Mouse (Mus musculus) limb, embryonic 14.5 days (tissue): ENCODE measurements around the gene Zkscan2. TPM values are rescaled to one million over a fixed set of nuclear protein-coding genes. Genes with fewer than 3 reads are reported as not detected.

Source experiments
- ATAC-seq: fragments of 200-750 bp; cut with Nextera tagmentation; 2 replicates; pipeline ENCODE4 v1.8.0; 2017; ENCODE audit warnings: low read depth, moderate number of reproducible peaks, moderate TSS enrichment; ENCODE audit not compliant: low FRiP score
- DNase-seq: peaks from one replicate; pipeline ENCODE4 v3.0.0-alpha.2; 2015; ENCODE audit warnings: low spot score
- H3K27ac ChIP-seq: fragments of 300-500 bp; sonication (generic); replicated peaks from 2 replicates; pipeline ENCODE4 v1.5.1; 2014; ENCODE audit warnings: low read depth, mild to moderate bottlenecking, low read length, moderate library complexity, mixed read lengths
- H3K27me3 ChIP-seq: fragments of 300-500 bp; sonication (generic); 2 replicates; pipeline ENCODE4 v1.6.1; 2014; ENCODE audit warnings: low read length, mixed read lengths; ENCODE audit not compliant: control insufficient read depth, insufficient read depth
- H3K36me3 ChIP-seq: fragments of 300-500 bp; sonication (generic); 2 replicates; pipeline ENCODE4 v1.6.1; 2014; ENCODE audit warnings: mild to moderate bottlenecking, low read length, moderate library complexity, mixed read lengths; ENCODE audit not compliant: control insufficient read depth, insufficient read depth
- H3K4me1 ChIP-seq: fragments of 300-500 bp; sonication (generic); 2 replicates; pipeline ENCODE4 v1.6.1; 2014; ENCODE audit warnings: antibody characterized with exemption, low read length, mixed read lengths; ENCODE audit not compliant: control insufficient read depth, insufficient read depth
- H3K4me2 ChIP-seq: fragments of 300-500 bp; sonication (generic); replicated peaks from 2 replicates; pipeline ENCODE4 v1.6.1; 2014; ENCODE audit warnings: low read depth, mild to moderate bottlenecking, low read length, moderate library complexity; ENCODE audit not compliant: severe bottlenecking
- H3K4me3 ChIP-seq: fragments of 300-500 bp; sonication (generic); replicated peaks from 2 replicates; pipeline ENCODE4 v1.5.1; 2014; ENCODE audit warnings: low read length
- H3K9ac ChIP-seq: fragments of 300-500 bp; sonication (generic); 2 replicates; pipeline ENCODE4 v1.6.1; 2014; ENCODE audit warnings: mild to moderate bottlenecking, low read depth, low read length, moderate library complexity; ENCODE audit not compliant: severe bottlenecking
- H3K9me3 ChIP-seq: fragments of 300-500 bp; sonication (generic); 2 replicates; pipeline ENCODE4 v1.6.1; 2016; ENCODE audit warnings: low read length; ENCODE audit not compliant: control insufficient read depth
- POLR2A ChIP-seq: fragments of 200-500 bp; IDR thresholded peaks from 2 replicates; pipeline ENCODE4 v1.8.0; 2012; ENCODE audit warnings: inconsistent platforms, mild to moderate bottlenecking, moderate library complexity, borderline replicate concordance; ENCODE audit not compliant: insufficient read depth, insufficient read length; ENCODE audit errors: extremely low read depth
- WGBS: fragments of 180-500 bp; shearing (Covaris S2); extraction: QIAGEN DNeasy Blood & Tissue Kit; methylation state at CpG from one replicate; pipeline ENCODE4 v1.1.7; 2014; 5-methylcytosine and 5-hydroxymethylcytosine counted together
- polyA plus RNA-seq, 2 experiments: library from polyadenylated mRNA; depleted of rRNA in 1 of 2; stranded (reverse) in 1 of 2; unstranded in 1 of 2; fragments of >200 nt; fragmentation: Nextera tagmentation in 1 of 2; extraction: Ambion mirVana in 1 of 2; gene quantifications; 2 replicates each; pipeline versions ENCODE4 v1.2.1 to v1.2.3; 2012 to 2014

Gene Zkscan2
- polyA plus RNA-seq, 2 experiments = 3.4 to 6.0 TPM

DNA sequence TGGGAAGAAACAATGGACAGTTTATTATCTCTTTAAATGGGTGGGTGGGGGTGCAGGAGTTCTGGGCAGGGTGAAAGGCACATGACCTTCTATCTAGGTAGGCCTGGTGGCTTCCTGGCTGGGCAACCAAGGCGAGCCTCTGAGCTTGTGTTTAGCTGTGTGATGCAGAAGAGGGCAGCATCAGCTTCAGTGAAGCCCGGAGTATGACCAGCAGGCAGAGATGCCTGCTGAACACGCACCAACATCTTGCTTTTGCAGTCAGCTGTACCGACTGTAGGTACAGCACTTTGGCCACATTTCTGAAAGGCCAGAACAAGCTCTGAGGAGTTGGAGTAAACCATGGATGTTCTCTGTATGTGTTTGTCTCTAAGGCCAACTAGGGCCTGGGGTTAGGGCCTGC is 36.7 kb downstream of the Zkscan2 start:
- Histone ChIP-seq H3K9ac (no peak overlapping the region), H3K4me1 (no peaks in the 10 kb centered on the region), H3K4me3 (no peak overlapping the region), H3K4me2 (no peak overlapping the region), H3K9me3 (no peaks in the 10 kb centered on the region), H3K36me3 (no peaks in the 10 kb centered on the region), H3K27me3 (no peaks in the 10 kb centered on the region), H3K27ac (no peak overlapping the region)
- no peak for TF ChIP-seq POLR2A
- DNase-seq (no peak), ATAC-seq (no peak)
- 86% methylated on average over 4 of the region's 4 CpGs for WGBS

DNA sequence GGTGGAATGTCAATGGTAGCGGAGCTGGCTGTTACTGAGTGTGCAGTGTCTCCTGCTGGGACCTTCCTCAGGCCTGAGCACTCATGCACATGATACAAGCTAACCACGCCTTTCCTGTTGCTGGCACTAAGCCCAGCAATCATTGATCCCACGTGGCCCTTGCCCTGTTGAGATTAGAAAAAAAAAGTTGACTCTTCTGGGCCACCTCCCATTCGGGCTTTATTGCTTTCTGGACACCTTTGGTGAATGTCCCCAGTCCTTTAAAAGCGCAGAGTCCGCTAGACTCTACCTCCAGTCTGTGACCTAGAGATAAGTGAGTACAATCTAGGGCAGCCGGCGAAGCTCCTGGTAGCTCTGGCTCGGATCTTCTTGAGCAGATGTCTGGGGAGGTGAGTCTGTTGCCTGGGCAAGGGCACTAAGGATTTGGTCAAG is 38.2 kb downstream of the Zkscan2 start, which contains the start of gene Aqp8:
Aqp8 (plus strand) TSS at position 222 of the 432 bp plus-strand sequence.
- no peak for ATAC-seq
- H3K4me2 ChIP-seq = no peak within 1 kb of the TSS
- no peaks in the 10 kb centered on the region for H3K36me3 ChIP-seq
- H3K27me3 ChIP-seq = no peaks in the 10 kb centered on the region
- no peaks in the 10 kb centered on the region for H3K4me1 ChIP-seq
- 53% methylated on average over 9 of the region's 9 CpGs for WGBS
- no peak for DNase-seq
- no peak for TF ChIP-seq POLR2A
- no peak within 1 kb of the TSS for H3K27ac ChIP-seq
- no peak within 1 kb of the TSS for H3K9ac ChIP-seq
- H3K9me3 ChIP-seq = no peaks in the 10 kb centered on the region
- no peak within 1 kb of the TSS for H3K4me3 ChIP-seq

DNA sequence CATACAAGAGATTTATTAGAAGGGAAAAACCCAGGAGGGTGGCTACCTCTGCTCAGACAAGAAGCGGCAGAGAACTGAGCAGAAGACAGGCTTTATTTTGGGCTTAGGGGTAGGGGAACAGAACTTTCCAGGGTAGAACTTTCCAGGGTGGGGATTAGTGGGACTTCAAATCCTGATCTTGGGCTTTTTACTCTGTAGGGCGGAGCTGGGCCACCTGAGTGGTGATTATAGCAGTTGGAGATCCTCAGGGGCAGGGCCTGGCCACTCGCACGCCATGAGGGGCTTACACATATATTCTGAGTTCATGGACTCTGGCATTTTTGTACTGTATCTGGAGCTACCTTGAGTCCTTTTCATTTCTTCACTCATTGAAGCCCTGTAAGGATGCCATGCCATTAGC is 38.9 kb downstream of the Zkscan2 start:
- no peak for ATAC-seq
- WGBS = 78% methylated on average over 4 of the region's 4 CpGs
- Histone ChIP-seq H3K4me3 (no peak overlapping the region), H3K9ac (no peak overlapping the region), H3K36me3 (no peaks in the 10 kb centered on the region), H3K27ac (no peak overlapping the region), H3K9me3 (no peaks in the 10 kb centered on the region), H3K27me3 (no peaks in the 10 kb centered on the region), H3K4me2 (no peak overlapping the region), H3K4me1 (no peaks in the 10 kb centered on the region)
- TF ChIP-seq POLR2A = no peak
- no peak for DNase-seq

DNA sequence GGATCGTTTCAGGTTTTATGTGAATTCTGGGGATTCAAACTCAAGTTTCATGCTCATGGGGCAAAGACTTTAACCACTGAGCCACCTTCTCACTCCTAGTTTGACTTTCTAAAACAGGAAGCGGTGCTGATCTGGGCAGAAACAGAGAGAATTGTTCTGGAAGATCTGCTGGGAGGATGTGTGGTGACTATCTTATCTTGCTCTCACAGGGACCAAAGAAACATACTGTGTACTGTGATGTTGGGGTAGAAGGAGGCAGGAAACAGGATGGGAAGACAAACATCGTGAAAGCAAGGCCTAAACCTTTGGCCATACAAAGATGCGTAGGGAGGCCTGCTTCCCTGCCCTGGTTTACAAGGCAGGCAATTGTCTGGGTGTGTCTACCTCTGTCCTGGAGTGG is 41.0 kb downstream of the Zkscan2 start:
- Histone ChIP-seq H3K4me2 (no peak overlapping the region), H3K27ac (no peak overlapping the region), H3K27me3 (no peaks in the 10 kb centered on the region), H3K9ac (no peak overlapping the region), H3K36me3 (no peaks in the 10 kb centered on the region), H3K4me3 (no peak overlapping the region), H3K4me1 (no peaks in the 10 kb centered on the region), H3K9me3 (no peaks in the 10 kb centered on the region)
- no peak for TF ChIP-seq POLR2A
- no peak for DNase-seq
- 83% methylated on average over 4 of the region's 4 CpGs for WGBS
- ATAC-seq = no peak

DNA sequence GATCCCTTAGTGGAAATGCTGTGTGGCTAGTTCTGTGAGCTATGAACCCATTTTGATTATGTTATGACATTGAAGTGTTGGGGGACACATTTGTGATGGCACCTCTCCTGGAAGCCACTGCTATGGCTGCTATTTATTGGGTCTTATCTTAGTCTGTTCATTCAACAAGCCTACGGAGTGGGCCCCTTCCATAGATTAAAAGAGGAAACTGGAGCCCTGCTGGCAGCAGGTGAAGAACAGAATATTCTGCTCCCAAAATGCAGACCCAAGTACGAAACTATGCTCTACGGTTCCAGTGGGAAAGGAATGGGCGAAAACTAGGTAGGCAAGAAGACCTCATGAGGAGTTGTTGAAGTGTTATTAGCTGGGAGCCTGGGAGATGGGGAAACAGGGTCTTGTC is 41.9 kb downstream of the Zkscan2 start:
- no peak for TF ChIP-seq POLR2A
- no peak overlapping the region for H3K4me2 ChIP-seq
- H3K4me1 ChIP-seq = no peaks in the 10 kb centered on the region
- no peak overlapping the region for H3K27ac ChIP-seq
- H3K36me3 ChIP-seq = no peaks in the 10 kb centered on the region
- ATAC-seq = no peak
- H3K9me3 ChIP-seq = no peaks in the 10 kb centered on the region
- DNase-seq = no peak
- no peak overlapping the region for H3K4me3 ChIP-seq
- H3K9ac ChIP-seq = no peak overlapping the region
- WGBS = 90% methylated on average over 4 of the region's 4 CpGs
- no peaks in the 10 kb centered on the region for H3K27me3 ChIP-seq

DNA sequence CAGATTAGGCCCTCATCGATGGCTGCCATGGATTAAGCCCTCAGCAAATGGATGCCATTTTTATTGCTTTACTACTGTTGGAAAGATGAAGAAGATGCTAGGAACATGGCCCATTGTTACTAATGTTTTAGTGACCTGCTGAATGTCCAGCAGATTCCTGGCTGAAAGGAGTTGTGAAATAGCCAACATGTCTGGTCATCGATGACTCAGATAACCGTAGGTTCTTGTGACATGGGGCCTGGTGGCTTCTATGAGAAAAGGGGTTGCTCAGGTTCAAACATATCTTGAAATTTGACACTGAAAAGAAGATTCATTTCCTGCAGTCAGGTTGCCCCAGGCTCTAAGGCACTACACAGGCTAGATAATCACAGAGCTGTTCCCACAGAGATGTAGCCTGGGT is 45.2 kb downstream of the Zkscan2 start:
- ATAC-seq (no peak), DNase-seq (no peak)
- H3K36me3 ChIP-seq = no peaks in the 10 kb centered on the region
- H3K9me3 ChIP-seq = no peaks in the 10 kb centered on the region
- H3K9ac ChIP-seq = no peak overlapping the region
- TF ChIP-seq POLR2A = no peak
- H3K4me1 ChIP-seq = no peaks in the 10 kb centered on the region
- no peak overlapping the region for H3K4me3 ChIP-seq
- WGBS = 93% methylated on average over 3 of the region's 3 CpGs
- no peaks in the 10 kb centered on the region for H3K27me3 ChIP-seq
- H3K4me2 ChIP-seq = no peak overlapping the region
- H3K27ac ChIP-seq = no peak overlapping the region
